Mouse (Mus musculus): ENCODE results near the gene Ppp1r14a.

GRCm38 (mm10) chr7:29318115-29318911 lies 29.2 kb downstream of the Ppp1r14a start:
- TF ChIP-seq CTCF (IDR thresholded peaks at IDR 0.05; ENCODE audit: low read depth, low read length) (no peak), POLR2A (IDR thresholded peaks at IDR 0.05; ENCODE audit: insufficient read depth, low read length) (no peak)
